Mouse (Mus musculus): ENCODE data around the gene Lrrc61. TPM values are rescaled to one million over a fixed set of nuclear protein-coding genes. Genes with fewer than 3 reads are reported as not detected.
A peak's percentile ranks its signal among the peaks of the same experiment; 100 is the strongest.
"Not testable (repeated sequence)": the region's sequence is repeated elsewhere in the genome, so short reads cannot be mapped to it uniquely, and the experiment has no call there.

Gene Lrrc61
- total RNA-seq (2014; rRNA removed; ENCODE audit: low replicate concordance) (3.9 and 7.6 TPM in 2 replicates), polyA plus RNA-seq (2015; fragmentation: Nextera tagmentation; extraction: Ambion mirVana) (3.8 and 5.8 TPM in 2 replicates)

DNA sequence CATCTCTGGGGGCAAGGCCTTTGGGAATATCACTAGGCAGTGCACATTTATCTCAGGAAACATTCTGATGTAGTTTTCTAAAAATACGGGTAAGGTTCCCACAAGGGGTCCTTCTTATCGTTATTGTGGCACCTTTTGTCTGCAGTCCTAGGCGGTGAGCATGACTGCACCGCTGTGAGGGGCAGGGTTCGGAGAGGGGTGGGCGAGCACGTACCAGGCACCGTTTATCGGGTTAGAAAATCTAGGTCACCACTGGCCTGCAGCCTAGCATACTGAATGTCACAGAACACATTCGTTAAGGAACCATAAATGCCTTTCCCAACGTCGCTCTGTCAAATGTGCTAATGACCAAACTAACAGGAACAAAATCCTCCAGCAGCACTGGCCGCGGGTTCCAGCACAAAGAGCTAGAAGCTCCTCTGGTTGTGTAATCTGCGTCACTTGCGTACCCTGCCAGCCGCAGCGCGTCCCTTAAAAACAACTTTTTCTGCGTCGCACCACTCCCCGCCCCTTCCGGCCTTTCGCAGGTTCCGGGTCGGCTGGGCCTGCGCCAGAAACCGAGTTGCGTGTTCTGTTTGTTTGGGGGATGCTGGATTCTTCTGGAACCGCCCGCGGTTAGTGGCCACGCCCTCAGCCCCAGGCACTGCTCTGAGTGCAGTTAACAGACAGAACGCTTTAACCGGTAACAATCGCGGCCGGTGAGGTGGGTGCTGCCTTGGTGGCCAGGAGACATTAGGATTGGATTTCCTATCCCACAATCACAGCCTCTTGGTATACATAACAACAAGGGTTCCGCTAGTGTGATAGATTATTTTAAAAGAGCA lies at the start of gene Lrrc61:
Gene Lrrc61, plus strand, starts transcription at position 517 of the 824 bp plus-strand sequence.
- DNase-seq (ENCODE audit: low spot score), result peak; percentile 97
- under 1% methylated on average over 39 of the region's 39 CpGs for WGBS
- ATAC-seq (ENCODE audit: insufficient read depth, low read depth), result peak; percentile 93
- Histone ChIP-seq H3K4me1 (ENCODE audit: control insufficient read depth, insufficient read depth) (0 out of 2 replicates have a peak, but pooled peaks cover 12% of the 10 kb centered on the region), H3K9ac (replicated peaks; ENCODE audit: low read depth, low read length) (peak within 1 kb of the TSS; percentile 56), H3K27me3 (ENCODE audit: control insufficient read depth, insufficient read depth, low read length) (no peaks in the 10 kb centered on the region), H3K36me3 (replicated peaks; ENCODE audit: control insufficient read depth, insufficient read depth, low read length) (no peaks in the 10 kb centered on the region; the same call in none of the 2 replicates), H3K4me2 (ENCODE audit: low read depth, low read length) (peak within 1 kb of the TSS; percentile 62), H3K27ac (ENCODE audit: low read depth) (peak within 1 kb of the TSS; percentile 96), H3K4me3 (ENCODE audit: low read depth, low read length) (peak within 1 kb of the TSS; percentile 58), H3K9me3 (replicated peaks; ENCODE audit: control insufficient read depth, low read length) (no peaks in the 10 kb centered on the region)
- TF ChIP-seq CTCF (IDR thresholded peaks at IDR 0.05; ENCODE audit: low read depth) (no peak), EP300 (IDR thresholded peaks at IDR 0.05; ENCODE audit: low read depth) (peak; percentile 86)

- no peaks in the 10 kb centered on the region for H3K9me3 ChIP-seq (replicated peaks; ENCODE audit: control insufficient read depth, low read length)
- no peak for DNase-seq (ENCODE audit: low spot score)
- 0 out of 2 replicates have a peak, but pooled peaks cover 4% of the 10 kb centered on the region for H3K4me1 ChIP-seq (ENCODE audit: control insufficient read depth, insufficient read depth)
- no peaks in the 10 kb centered on the region for H3K27me3 ChIP-seq (ENCODE audit: control insufficient read depth, insufficient read depth, low read length)
- WGBS, result 40% methylated on average over 4 of the region's 4 CpGs
- no peak overlapping the region for H3K4me3 ChIP-seq (ENCODE audit: low read depth, low read length)
- H3K4me2 ChIP-seq (ENCODE audit: low read depth, low read length), result no peak overlapping the region
- H3K36me3 ChIP-seq (replicated peaks; ENCODE audit: control insufficient read depth, insufficient read depth, low read length), result peaks cover 4% of the 10 kb centered on the region; the same call in 1 of the 2 replicates
- no peak for ATAC-seq (ENCODE audit: insufficient read depth, low read depth)
- no peak overlapping the region for H3K9ac ChIP-seq (replicated peaks; ENCODE audit: low read depth, low read length)
- TF ChIP-seq EP300 (IDR thresholded peaks at IDR 0.05; ENCODE audit: low read depth) (no peak), CTCF (IDR thresholded peaks at IDR 0.05; ENCODE audit: low read depth) (no peak)
- H3K27ac ChIP-seq (ENCODE audit: low read depth), result no peak overlapping the region
These were observed 46.5 kb upstream of the Lrrc61 start for GRCm38 (mm10) chr6:48508087-48508486.

DNA sequence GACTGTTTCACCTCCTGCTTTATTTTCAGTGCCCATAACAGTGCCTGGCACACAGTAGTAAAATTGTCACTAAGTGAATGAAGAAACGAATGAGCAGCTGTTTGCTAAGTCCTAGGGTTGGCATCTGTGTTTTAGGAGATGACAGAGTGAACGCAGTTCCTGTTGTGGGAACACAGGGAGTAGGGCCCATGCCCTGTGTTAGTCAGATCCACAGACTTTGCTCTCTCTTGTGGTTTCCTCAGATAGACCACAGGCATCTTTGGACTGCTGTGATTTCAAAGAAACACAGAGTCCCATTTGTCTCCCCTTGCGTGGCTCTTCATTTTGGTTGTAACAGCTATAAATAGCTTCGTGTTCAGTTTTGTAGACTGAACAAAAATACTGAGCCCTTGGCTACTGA lies 44.2 kb upstream of the Lrrc61 start:
- H3K4me1 ChIP-seq (ENCODE audit: control insufficient read depth, insufficient read depth), result no peaks in the 10 kb centered on the region
- H3K27me3 ChIP-seq (ENCODE audit: control insufficient read depth, insufficient read depth, low read length), result no peaks in the 10 kb centered on the region
- WGBS, result 68% methylated on average over 4 of the region's 4 CpGs
- no peak overlapping the region for H3K4me3 ChIP-seq (ENCODE audit: low read depth, low read length)
- DNase-seq (ENCODE audit: low spot score) (no peak), ATAC-seq (ENCODE audit: insufficient read depth, low read depth) (no peak)
- no peak overlapping the region for H3K4me2 ChIP-seq (ENCODE audit: low read depth, low read length)
- no peak overlapping the region for H3K27ac ChIP-seq (ENCODE audit: low read depth)
- peaks cover 15% of the 10 kb centered on the region for H3K36me3 ChIP-seq (replicated peaks; ENCODE audit: control insufficient read depth, insufficient read depth, low read length)
- H3K9ac ChIP-seq (replicated peaks; ENCODE audit: low read depth, low read length), result no peak overlapping the region
- no peaks in the 10 kb centered on the region for H3K9me3 ChIP-seq (replicated peaks; ENCODE audit: control insufficient read depth, low read length)
- TF ChIP-seq EP300 (IDR thresholded peaks at IDR 0.05; ENCODE audit: low read depth), result no peak
- no peak for TF ChIP-seq CTCF (IDR thresholded peaks at IDR 0.05; ENCODE audit: low read depth)

- no peak overlapping the region for H3K4me3 ChIP-seq (ENCODE audit: low read depth, low read length)
- H3K4me2 ChIP-seq (ENCODE audit: low read depth, low read length), result no peak overlapping the region
- H3K36me3 ChIP-seq (replicated peaks; ENCODE audit: control insufficient read depth, insufficient read depth, low read length), result peaks cover 22% of the 10 kb centered on the region
- TF ChIP-seq EP300 (IDR thresholded peaks at IDR 0.05; ENCODE audit: low read depth) (no peak), CTCF (IDR thresholded peaks at IDR 0.05; ENCODE audit: low read depth) (no peak)
- H3K27ac ChIP-seq (ENCODE audit: low read depth), result no peak overlapping the region
- H3K9ac ChIP-seq (replicated peaks; ENCODE audit: low read depth, low read length), result no peak overlapping the region
- H3K27me3 ChIP-seq (ENCODE audit: control insufficient read depth, insufficient read depth, low read length), result no peaks in the 10 kb centered on the region
- no peaks in the 10 kb centered on the region for H3K4me1 ChIP-seq (ENCODE audit: control insufficient read depth, insufficient read depth)
- peaks cover 3% of the 10 kb centered on the region; the same call in 1 of the 2 replicates for H3K9me3 ChIP-seq (replicated peaks; ENCODE audit: control insufficient read depth, low read length)
- no peak for ATAC-seq (ENCODE audit: insufficient read depth, low read depth)
- no peak for DNase-seq (ENCODE audit: low spot score)
- WGBS, result 82% methylated on average over 7 of the region's 7 CpGs
These were observed 42.7 kb upstream of the Lrrc61 start for GRCm38 (mm10) chr6:48511861-48512260.

GRCm38 (mm10) chr6:48524882-48525281 lies 29.7 kb upstream of the Lrrc61 start:
- H3K4me2 ChIP-seq (ENCODE audit: low read depth, low read length); H3K27ac ChIP-seq (ENCODE audit: low read depth); H3K9me3 ChIP-seq (replicated peaks; ENCODE audit: control insufficient read depth, low read length); H3K27me3 ChIP-seq (ENCODE audit: control insufficient read depth, insufficient read depth, low read length); H3K36me3 ChIP-seq (replicated peaks; ENCODE audit: control insufficient read depth, insufficient read depth, low read length); H3K4me3 ChIP-seq (ENCODE audit: low read depth, low read length); ATAC-seq (ENCODE audit: insufficient read depth, low read depth); H3K4me1 ChIP-seq (ENCODE audit: control insufficient read depth, insufficient read depth); DNase-seq (ENCODE audit: low spot score); H3K9ac ChIP-seq (replicated peaks; ENCODE audit: low read depth, low read length): not testable (repeated sequence)
- 98% methylated on average over 12 of the region's 16 CpGs for WGBS

Measured in heart, postnatal 0 days (tissue).